ENCODE assay signal across 28 mouse cellular contexts in genomic region chr15:100100336-100100735, GRCm38 (mm10).
DNase-seq lines count a peak whose midpoint lies in the region; ATAC-seq and TF ChIP-seq lines count a peak whose summit lies in the region.
"Had no signal": no experiment of that assay in that cellular context is flagged by ENCODE, and none has a peak within 500 bp of the region (broad histone marks: within the 10 kb centered on the region; RNA-seq: fewer than 3 reads in every experiment).

No protein-coding gene starts in this region.

- ATAC-seq in hindbrain, postnatal 0 days = no peak
- no peak for ATAC-seq in hindbrain, embryonic 13.5 days (ENCODE audit: low FRiP score)
- ATAC-seq: activated CD4-positive, CD25-positive, alpha-beta regulatory T cell, adult 4 months; CD4-positive, CD25-positive, alpha-beta regulatory T cell, adult 4 months; forebrain, embryonic 15.5 days; intestine, embryonic 16.5 days; liver, embryonic 12.5 days; midbrain, embryonic 13.5 days had no signal

- H3K27me3 ChIP-seq in hindbrain, postnatal 0 days (ENCODE audit: insufficient read depth, low read length) = no peaks in the 10 kb centered on the region
- no peaks in the 10 kb centered on the region for H3K27me3 ChIP-seq in hindbrain, embryonic 13.5 days
- H3K27me3 ChIP-seq: embryonic facial prominence, embryonic 15.5 days; forebrain, embryonic 15.5 days; heart, embryonic 15.5 days; limb, embryonic 13.5 days; liver, embryonic 12.5 days; midbrain, embryonic 13.5 days had no signal

- H3K27ac ChIP-seq in hindbrain, postnatal 0 days = 0 out of 2 replicates have a peak overlapping the region, but pooled peaks have one; percentile 20
- no peak overlapping the region for H3K27ac ChIP-seq in hindbrain, embryonic 13.5 days
- H3K27ac ChIP-seq: embryonic facial prominence, embryonic 10.5 days; embryonic facial prominence, embryonic 15.5 days; limb, embryonic 13.5 days; liver, embryonic 12.5 days; macrophage had no signal

- H3K9ac ChIP-seq in hindbrain, postnatal 0 days (replicated peaks; ENCODE audit: low read length) = no peak overlapping the region
- H3K9ac ChIP-seq in hindbrain, embryonic 13.5 days = no peak overlapping the region
- H3K9ac ChIP-seq: embryonic facial prominence, embryonic 15.5 days; forebrain, embryonic 15.5 days; heart, embryonic 15.5 days; limb, embryonic 13.5 days; liver, embryonic 12.5 days; midbrain, embryonic 13.5 days had no signal

- H3K4me3 ChIP-seq in hindbrain, postnatal 0 days (ENCODE audit: low read length) = no peak overlapping the region
- H3K4me3 ChIP-seq in hindbrain, embryonic 13.5 days = no peak overlapping the region
- H3K4me3 ChIP-seq: embryonic facial prominence, embryonic 10.5 days; embryonic facial prominence, embryonic 15.5 days; forebrain, embryonic 15.5 days; heart, embryonic 15.5 days; limb, embryonic 13.5 days; liver, embryonic 12.5 days; midbrain, embryonic 13.5 days had no signal

- no peak overlapping the region for H3K4me2 ChIP-seq in hindbrain, postnatal 0 days (ENCODE audit: low read depth, low read length)
- H3K4me2 ChIP-seq in hindbrain, embryonic 13.5 days = no peak overlapping the region
- H3K4me2 ChIP-seq: embryonic facial prominence, embryonic 15.5 days; forebrain, embryonic 15.5 days; heart, embryonic 15.5 days; limb, embryonic 13.5 days; liver, embryonic 12.5 days; midbrain, embryonic 13.5 days had no signal

- TF ChIP-seq POLR2A in brain, embryonic 14.5 days (IDR thresholded peaks at IDR 0.05; ENCODE audit: borderline replicate concordance, extremely low read depth, insufficient read depth, insufficient read length, poor library complexity, severe bottlenecking) = no peak

- no peaks in the 10 kb centered on the region for H3K4me1 ChIP-seq in hindbrain, postnatal 0 days (ENCODE audit: insufficient read depth, low read length)
- H3K4me1 ChIP-seq in hindbrain, embryonic 13.5 days (replicated peaks) = peaks cover 26% of the 10 kb centered on the region

- no peaks in the 10 kb centered on the region for H3K36me3 ChIP-seq in hindbrain, postnatal 0 days (ENCODE audit: insufficient read depth, low read length)
- H3K36me3 ChIP-seq in hindbrain, embryonic 13.5 days = no peaks in the 10 kb centered on the region
- H3K36me3 ChIP-seq: embryonic facial prominence, embryonic 15.5 days; forebrain, embryonic 15.5 days; heart, embryonic 15.5 days; liver, embryonic 12.5 days; midbrain, embryonic 13.5 days had no signal

- no peak for TF ChIP-seq CTCF in hindbrain, postnatal 0 days (IDR thresholded peaks at IDR 0.05; ENCODE audit: low read depth)
- no peak for TF ChIP-seq CTCF in brain, embryonic 14.5 days (IDR thresholded peaks at IDR 0.05; ENCODE audit: borderline replicate concordance, extremely low read depth, insufficient read depth, insufficient read length)

- DNase-seq in adrenal gland, postnatal 36 days = peak; percentile 33 to 34
- no peak for DNase-seq in adrenal gland, postnatal 25 days
- no peak for DNase-seq in hindbrain, postnatal 0 days (ENCODE audit: low spot score)
- DNase-seq in brain, embryonic 14.5 days (ENCODE audit: low read depth) = peak; percentile 23
- peak; percentile 51 for DNase-seq in retina, postnatal 1 day
- DNase-seq in layer of hippocampus, adult 11-12 months (ENCODE audit: low spot score) = no peak
- DNase-seq: cerebellum, adult 11-12 months; cerebellum, adult 9-11 months; kidney, adult 8-10 months; kidney, postnatal 10 days; layer of hippocampus, adult 9-11 months; lung, adult 18-20 months; lung, postnatal 10 days; right cerebral cortex, adult 18-20 months; spleen, adult 18-20 months; thymus, postnatal 14 days had no signal

- 53% methylated on average over 7 of the region's 7 CpGs for WGBS in hindbrain, postnatal 0 days
- WGBS in hindbrain, embryonic 13.5 days = 49% methylated on average over 7 of the region's 7 CpGs

- H3K9me3 ChIP-seq in hindbrain, postnatal 0 days (ENCODE audit: low read length) = no peaks in the 10 kb centered on the region
- H3K9me3 ChIP-seq in hindbrain, embryonic 13.5 days = no peaks in the 10 kb centered on the region
- H3K9me3 ChIP-seq: embryonic facial prominence, embryonic 10.5 days; embryonic facial prominence, embryonic 15.5 days; forebrain, embryonic 15.5 days; heart, embryonic 15.5 days; limb, embryonic 13.5 days; liver, embryonic 12.5 days; midbrain, embryonic 13.5 days had no signal

Comparison
In these comparisons a context has a peak if more than half of its experiments do, and no peak if none do; other contexts are left out.
1. DNase-seq: peak in adrenal gland, postnatal 36 days (2 of 2), brain, embryonic 14.5 days (single experiment) and retina, postnatal 1 day (single experiment); none in adrenal gland, postnatal 25 days (single experiment), hindbrain, postnatal 0 days (single experiment) and layer of hippocampus, adult 11-12 months (single experiment).